ENCODE assay signal across 9 mouse cellular contexts in the genomic region with DNA sequence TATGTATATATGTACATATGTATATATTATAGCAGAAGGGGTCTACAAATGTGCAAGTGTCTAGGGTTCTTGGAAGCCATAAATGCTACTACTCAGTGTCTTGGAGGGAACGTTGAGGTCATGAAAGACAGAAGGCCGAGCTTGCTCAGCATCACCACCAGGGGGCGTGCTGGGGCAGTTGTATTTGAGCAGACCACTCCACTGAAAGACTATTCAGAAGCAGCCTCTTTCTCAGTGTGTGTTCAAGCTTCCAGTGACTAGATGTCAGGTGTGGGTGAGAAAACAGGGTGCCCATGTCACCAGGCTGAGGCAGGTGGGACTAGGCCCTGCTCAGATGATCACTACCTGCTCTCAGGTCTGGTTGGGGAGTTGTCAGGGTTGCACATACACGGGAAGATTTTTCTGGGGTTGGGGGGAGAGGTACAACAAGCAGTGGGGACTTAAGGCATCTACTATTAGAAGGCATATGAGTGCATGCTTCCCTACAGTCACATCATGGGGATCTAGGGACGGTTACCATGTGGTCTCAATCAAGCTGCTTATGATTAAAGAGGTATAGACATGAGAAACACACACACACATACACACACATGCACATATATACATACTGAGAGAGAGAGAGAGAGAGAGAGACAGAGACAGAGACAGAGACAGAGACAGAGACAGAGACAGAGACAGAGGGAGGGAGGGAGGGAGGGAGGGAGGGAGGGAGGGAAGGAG.
A peak's percentile ranks its signal among the peaks of the same experiment; 100 is the strongest.
DNase-seq lines count a peak whose midpoint lies in the region; ATAC-seq and TF ChIP-seq lines count a peak whose summit lies in the region.
"Had no signal": no experiment of that assay in that cellular context is flagged by ENCODE, and none has a peak within 500 bp of the region (broad histone marks: within the 10 kb centered on the region; RNA-seq: fewer than 3 reads in every experiment).

No protein-coding gene starts in this region.

- no peaks in the 10 kb centered on the region for H3K79me2 ChIP-seq in heart, adult 2 months (replicated peaks; ENCODE audit: control insufficient read depth, insufficient read depth, low read length)

- TF ChIP-seq EP300 in heart, adult 2 months (IDR thresholded peaks at IDR 0.05; ENCODE audit: insufficient read depth, low read depth, low read length): 0 out of 2 replicates have a peak, but pooled peaks have one; percentile 15
- no peak for TF ChIP-seq EP300 in stomach, postnatal 0 days (optimal IDR thresholded peaks at IDR 0.05)

- TF ChIP-seq CTCF in heart, adult 2 months (IDR thresholded peaks at IDR 0.05): no peak; the same call in none of the 2 replicates
- peak; percentile 90 for TF ChIP-seq CTCF in stomach, postnatal 0 days (IDR thresholded peaks at IDR 0.05; ENCODE audit: low read depth)

- DNase-seq in heart, adult 2 months: peak; percentile 46 to 81
- peak; percentile 72 to 86 for DNase-seq in cerebellum, postnatal 25 days
- DNase-seq in gastrocnemius, adult 18-20 months (ENCODE audit: low spot score): peak; percentile 50
- DNase-seq in limb, embryonic 14.5 days (ENCODE audit: low spot score): peak; percentile 49
- DNase-seq in naive thymus-derived CD4-positive, alpha-beta T cell, adult 2 months (ENCODE audit: low read depth): peak; percentile 9
- peak; percentile 70 for DNase-seq in stomach, postnatal 0 days (ENCODE audit: low spot score)

- TF ChIP-seq POLR2A in heart, adult 2 months (IDR thresholded peaks at IDR 0.05; ENCODE audit: insufficient read depth, low read depth, low read length): no peak
- no peak for TF ChIP-seq POLR2A in limb, embryonic 14.5 days (IDR thresholded peaks at IDR 0.05; ENCODE audit: borderline replicate concordance, extremely low read depth, insufficient read depth, insufficient read length)

- H3K4me1 ChIP-seq in heart, adult 2 months (ENCODE audit: control insufficient read depth, insufficient read depth, low read length): no peaks in the 10 kb centered on the region
- H3K4me1 ChIP-seq in heart, embryonic 11.5 days (ENCODE audit: control insufficient read depth, insufficient read depth, low read length): no peaks in the 10 kb centered on the region
- no peaks in the 10 kb centered on the region for H3K4me1 ChIP-seq in kidney, embryonic 14.5 days (ENCODE audit: control insufficient read depth, insufficient read depth, low read length)
- H3K4me1 ChIP-seq in limb, embryonic 14.5 days (ENCODE audit: control insufficient read depth, insufficient read depth, low read length): peaks cover 6% of the 10 kb centered on the region; the same call in 1 of the 2 replicates
- H3K4me1 ChIP-seq in stomach, postnatal 0 days (replicated peaks; ENCODE audit: control insufficient read depth, insufficient read depth): 0 out of 2 replicates have a peak, but pooled peaks cover 4% of the 10 kb centered on the region
- H3K4me1 ChIP-seq: limb, embryonic 12.5 days had no signal

- H3K36me3 ChIP-seq in heart, adult 2 months (ENCODE audit: control insufficient read depth, insufficient read depth, low read length): no peaks in the 10 kb centered on the region
- no peaks in the 10 kb centered on the region for H3K36me3 ChIP-seq in heart, embryonic 11.5 days (ENCODE audit: control insufficient read depth, insufficient read depth, low read length)
- H3K36me3 ChIP-seq in kidney, embryonic 14.5 days (ENCODE audit: control insufficient read depth, insufficient read depth, low read length): no peaks in the 10 kb centered on the region
- no peaks in the 10 kb centered on the region for H3K36me3 ChIP-seq in limb, embryonic 14.5 days (ENCODE audit: control insufficient read depth, insufficient read depth, low read length)
- no peaks in the 10 kb centered on the region for H3K36me3 ChIP-seq in stomach, postnatal 0 days (ENCODE audit: control insufficient read depth, insufficient read depth, low read length)
- H3K36me3 ChIP-seq: limb, embryonic 12.5 days had no signal

- no peak overlapping the region for H3K4me2 ChIP-seq in heart, embryonic 11.5 days
- H3K4me2 ChIP-seq in kidney, embryonic 14.5 days (replicated peaks; ENCODE audit: low read depth, low read length): no peak overlapping the region
- H3K4me2 ChIP-seq in limb, embryonic 14.5 days (replicated peaks; ENCODE audit: low read depth, low read length, severe bottlenecking): no peak overlapping the region
- H3K4me2 ChIP-seq in stomach, postnatal 0 days (replicated peaks; ENCODE audit: low read depth): no peak overlapping the region
- H3K4me2 ChIP-seq: limb, embryonic 12.5 days had no signal

- no peak for ATAC-seq in heart, embryonic 11.5 days (replicated peaks; ENCODE audit: insufficient number of reproducible peaks, low FRiP score, low TSS enrichment)
- peak; percentile 68 for ATAC-seq in kidney, embryonic 14.5 days (ENCODE audit: low FRiP score, low TSS enrichment)
- peak; percentile 10; the same call in 1 of the 2 replicates for ATAC-seq in limb, embryonic 14.5 days (ENCODE audit: low FRiP score, low read depth)
- ATAC-seq in stomach, postnatal 0 days (ENCODE audit: low FRiP score, low TSS enrichment): peak; percentile 63; the same call in 1 of the 2 replicates

- intact Hi-C loops in heart, adult 2 months (cut with DNase I): loop anchor here (1.0 to 5.0 kb wide), 2 partner anchors 664 to 744 kb away; no protein-coding TSS in a partner anchor

- H3K9ac ChIP-seq in heart, adult 2 months (ENCODE audit: low read depth, low read length): no peak overlapping the region
- no peak overlapping the region for H3K9ac ChIP-seq in heart, embryonic 11.5 days (ENCODE audit: low read depth, low read length)
- no peak overlapping the region for H3K9ac ChIP-seq in kidney, embryonic 14.5 days (ENCODE audit: low read depth, low read length)
- H3K9ac ChIP-seq in limb, embryonic 14.5 days (ENCODE audit: low read depth, low read length, severe bottlenecking): no peak overlapping the region
- H3K9ac ChIP-seq in stomach, postnatal 0 days (ENCODE audit: low read length): no peak overlapping the region
- H3K9ac ChIP-seq: limb, embryonic 12.5 days had no signal

- no peaks in the 10 kb centered on the region for H3K9me3 ChIP-seq in heart, embryonic 11.5 days (replicated peaks; ENCODE audit: control insufficient read depth, low read length)
- H3K9me3 ChIP-seq in kidney, embryonic 14.5 days (ENCODE audit: control insufficient read depth, low read length): no peaks in the 10 kb centered on the region
- H3K9me3 ChIP-seq in limb, embryonic 14.5 days (ENCODE audit: control insufficient read depth, low read length): no peaks in the 10 kb centered on the region
- no peaks in the 10 kb centered on the region for H3K9me3 ChIP-seq in stomach, postnatal 0 days (ENCODE audit: control insufficient read depth, low read length)
- H3K9me3 ChIP-seq: limb, embryonic 12.5 days had no signal

- no peak overlapping the region for H3K27ac ChIP-seq in heart, adult 2 months
- H3K27ac ChIP-seq in heart, embryonic 11.5 days (ENCODE audit: low read depth, low read length): no peak overlapping the region
- H3K27ac ChIP-seq in kidney, embryonic 14.5 days (ENCODE audit: low read depth, low read length): no peak overlapping the region
- H3K27ac ChIP-seq in limb, embryonic 14.5 days (replicated peaks; ENCODE audit: low read depth, low read length): no peak overlapping the region
- H3K27ac ChIP-seq in stomach, postnatal 0 days (replicated peaks): no peak overlapping the region
- H3K27ac ChIP-seq: limb, embryonic 12.5 days had no signal

- no peaks in the 10 kb centered on the region for H3K27me3 ChIP-seq in heart, adult 2 months (ENCODE audit: control insufficient read depth, insufficient read depth, low read length)
- no peaks in the 10 kb centered on the region for H3K27me3 ChIP-seq in heart, embryonic 11.5 days (ENCODE audit: control insufficient read depth, insufficient read depth, low read length)
- H3K27me3 ChIP-seq in kidney, embryonic 14.5 days (ENCODE audit: control insufficient read depth, insufficient read depth, low read length): no peaks in the 10 kb centered on the region
- H3K27me3 ChIP-seq in limb, embryonic 14.5 days (ENCODE audit: control insufficient read depth, insufficient read depth, low read length): no peaks in the 10 kb centered on the region
- H3K27me3 ChIP-seq in stomach, postnatal 0 days (ENCODE audit: control insufficient read depth, insufficient read depth, low read length): no peaks in the 10 kb centered on the region
- H3K27me3 ChIP-seq: limb, embryonic 12.5 days had no signal

- no peak overlapping the region for H3K4me3 ChIP-seq in heart, adult 2 months
- no peak overlapping the region for H3K4me3 ChIP-seq in heart, embryonic 11.5 days (ENCODE audit: low read depth, low read length)
- no peak overlapping the region for H3K4me3 ChIP-seq in kidney, embryonic 14.5 days (ENCODE audit: low read length)
- no peak overlapping the region for H3K4me3 ChIP-seq in limb, embryonic 14.5 days (replicated peaks; ENCODE audit: low read length)
- no peak overlapping the region for H3K4me3 ChIP-seq in stomach, postnatal 0 days (ENCODE audit: low read depth, low read length)
- H3K4me3 ChIP-seq: limb, embryonic 12.5 days had no signal

- 39% methylated on average over 5 of the region's 5 CpGs for WGBS in heart, adult 2 months
- WGBS in heart, embryonic 11.5 days (ENCODE audit: insufficient replicate concordance): 41% methylated on average over 5 of the region's 5 CpGs
- WGBS in kidney, embryonic 14.5 days: 37% methylated on average over 5 of the region's 5 CpGs
- 28% methylated on average over 5 of the region's 5 CpGs for WGBS in limb, embryonic 14.5 days
- WGBS in stomach, postnatal 0 days: 41% methylated on average over 5 of the region's 5 CpGs

Comparison
In these comparisons a context has a peak if more than half of its experiments do, and no peak if none do; other contexts are left out.
1. DNase-seq: peak in every context shown above with its lines; median percentile 79 in cerebellum, postnatal 25 days; 70 in stomach, postnatal 0 days; 64 in heart, adult 2 months; 50 in gastrocnemius, adult 18-20 months; 49 in limb, embryonic 14.5 days; 9 in naive thymus-derived CD4-positive, alpha-beta T cell, adult 2 months.